Mouse (Mus musculus): ENCODE measurements around the gene Zbtb38.

Zbtb38 gene

GRCm38 (mm10) chr9:96638508-96638907 is 114.1 kb downstream of the Zbtb38 start:
- DNase-seq = no peak

DNA sequence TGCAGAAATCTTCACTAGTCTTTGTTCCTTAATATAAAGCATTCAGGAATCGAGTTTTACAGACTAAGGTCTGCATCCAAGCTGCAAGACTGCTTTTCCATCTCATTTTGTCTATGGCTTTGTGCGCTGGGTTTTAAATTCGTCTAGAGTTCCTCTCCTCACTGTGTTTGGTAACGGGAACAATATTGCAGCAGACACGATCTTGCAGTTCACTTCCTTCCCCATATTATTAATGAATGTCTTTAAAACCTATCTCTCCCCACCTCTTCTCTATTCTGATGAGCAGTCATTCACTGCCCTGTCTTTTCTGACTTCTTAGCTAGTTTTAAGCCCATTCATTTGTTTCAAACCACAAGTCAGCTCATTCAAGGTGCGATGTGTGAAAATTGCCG is 115.5 kb downstream of the Zbtb38 start:
- DNase-seq = no peak

DNA sequence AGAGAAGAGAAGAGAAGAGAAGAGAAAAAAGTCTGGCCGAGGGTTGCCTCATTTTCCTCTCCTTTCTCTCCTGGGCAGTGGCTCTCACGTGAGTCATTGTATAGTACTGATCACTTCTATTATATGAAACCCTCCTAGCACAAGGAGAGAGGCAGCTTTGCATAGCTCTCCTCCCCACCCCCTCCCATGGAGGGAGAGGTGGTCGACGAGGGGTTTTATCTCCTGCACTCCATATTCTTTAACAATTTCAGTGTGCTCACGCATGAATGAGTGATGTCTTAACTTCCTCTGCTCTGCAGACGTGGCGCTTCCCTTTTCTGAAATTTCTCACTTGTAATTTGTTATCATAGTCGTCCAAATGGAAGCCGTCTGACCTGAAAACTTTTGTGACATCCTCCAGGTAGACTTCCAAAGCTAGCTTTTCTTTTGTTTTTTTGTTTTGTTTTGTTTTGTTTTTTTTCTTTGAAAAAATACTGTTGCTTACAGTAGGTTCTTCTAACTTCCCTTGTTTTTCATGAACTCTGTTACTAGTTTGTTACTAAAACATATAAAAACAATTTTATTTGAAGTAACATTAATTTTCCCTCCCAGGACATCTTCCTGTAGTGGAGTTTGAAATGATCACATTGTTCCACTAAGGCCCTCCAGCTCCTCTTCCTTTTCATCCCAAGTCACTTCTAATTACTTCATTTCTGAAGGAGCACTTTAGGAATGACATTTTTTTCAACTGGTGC is 116.0 kb downstream of the Zbtb38 start:
- DNase-seq = no peak

DNA sequence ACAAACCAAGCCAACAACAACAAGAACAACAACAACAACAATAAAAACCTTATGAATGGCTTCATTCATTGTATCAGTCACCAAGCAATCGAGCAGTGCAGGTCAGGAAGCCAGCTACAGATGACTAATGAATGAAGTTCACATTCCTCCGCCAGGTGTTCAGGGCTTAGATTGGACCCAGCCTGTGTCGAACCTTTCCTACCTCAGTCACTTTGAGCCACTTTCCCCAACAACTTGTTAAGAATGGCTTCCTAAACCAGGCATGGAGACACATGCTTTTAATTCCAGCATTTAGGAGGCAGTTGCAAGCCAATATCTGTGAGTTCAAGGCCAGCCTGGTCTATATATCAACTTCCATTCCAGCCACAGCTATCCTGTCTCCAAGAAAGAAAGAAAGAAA is 116.7 kb downstream of the Zbtb38 start:
- no peak for DNase-seq

DNA sequence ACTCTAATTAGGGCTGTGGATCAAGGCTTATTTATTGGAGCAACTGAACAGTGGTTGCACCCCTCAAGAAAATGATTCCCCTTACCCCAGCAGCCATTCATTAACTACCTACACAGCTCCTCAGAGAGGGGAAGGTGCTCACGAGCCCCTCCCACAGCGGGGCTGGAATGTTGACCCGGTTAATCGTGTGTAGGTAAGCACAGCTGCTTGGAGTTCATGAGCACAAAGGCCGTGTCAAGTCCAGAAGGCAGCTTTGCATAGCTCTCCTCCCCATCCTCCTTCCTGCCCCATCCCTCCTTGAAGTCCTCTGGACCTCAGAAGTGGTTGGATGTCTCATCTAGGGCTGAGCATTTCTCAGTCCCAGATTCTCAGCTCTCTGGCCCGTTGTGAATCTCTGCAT is 117.5 kb downstream of the Zbtb38 start:
- DNase-seq = no peak

GRCm38 (mm10) chr9:96633771-96634170 is 118.9 kb downstream of the Zbtb38 start:
- DNase-seq = no peak

Measured in lung, adult 18-20 months (tissue).